Mouse (Mus musculus) brain, embryonic 14.5 days (tissue): Measurements from ENCODE around the gene Acacb. TPM values are rescaled to one million over a fixed set of nuclear protein-coding genes. Genes with fewer than 3 reads are reported as not detected.

Experiments used
- DNase-seq: peaks from one replicate; pipeline ENCODE4 v3.0.0-alpha.2; 2011; ENCODE audit warnings: low read depth
- CTCF ChIP-seq: fragments of 200-500 bp; IDR thresholded peaks from 2 replicates; pipeline ENCODE4 v1.5.1; 2012; ENCODE audit warnings: inconsistent platforms, mild to moderate bottlenecking, moderate library complexity, borderline replicate concordance; ENCODE audit not compliant: insufficient read depth, insufficient read length; ENCODE audit errors: extremely low read depth
- POLR2A ChIP-seq: fragments of 200-500 bp; IDR thresholded peaks from 2 replicates; pipeline ENCODE4 v1.6.1; 2012; ENCODE audit warnings: mild to moderate bottlenecking, inconsistent platforms, borderline replicate concordance; ENCODE audit not compliant: poor library complexity, insufficient read depth, insufficient read length, severe bottlenecking; ENCODE audit errors: extremely low read depth
- polyA plus RNA-seq: library from polyadenylated mRNA; depleted of rRNA; stranded (reverse); fragments of >200 nt; gene quantifications from 2 replicates; pipeline ENCODE4 v1.2.3, GENCODE M21; 2012

Gene Acacb
- polyA plus RNA-seq, 1 experiment: 5.3 TPM

DNA sequence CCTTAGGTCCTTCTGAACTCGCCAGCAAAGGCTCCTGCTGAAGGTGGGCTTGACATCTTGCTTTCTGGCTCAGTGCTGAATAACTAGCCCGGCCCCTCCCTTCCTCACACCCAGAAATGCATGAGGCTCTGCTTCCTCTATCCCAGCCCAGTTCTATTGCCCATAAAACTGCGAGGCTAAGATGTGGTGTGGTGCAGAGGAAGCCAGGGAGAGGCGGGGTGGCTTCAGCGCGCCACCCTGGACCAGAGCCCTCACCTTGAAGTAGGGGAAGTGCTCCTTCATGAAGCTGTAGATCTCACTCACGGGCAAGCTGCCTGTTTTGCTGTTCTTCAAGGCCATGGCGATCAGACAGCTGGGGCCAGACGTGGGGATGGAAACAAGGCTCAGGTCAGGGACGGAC lies 113.2 kb downstream of the Acacb start:
- TF ChIP-seq CTCF (no peak), POLR2A (no peak)
- no peak for DNase-seq

DNA sequence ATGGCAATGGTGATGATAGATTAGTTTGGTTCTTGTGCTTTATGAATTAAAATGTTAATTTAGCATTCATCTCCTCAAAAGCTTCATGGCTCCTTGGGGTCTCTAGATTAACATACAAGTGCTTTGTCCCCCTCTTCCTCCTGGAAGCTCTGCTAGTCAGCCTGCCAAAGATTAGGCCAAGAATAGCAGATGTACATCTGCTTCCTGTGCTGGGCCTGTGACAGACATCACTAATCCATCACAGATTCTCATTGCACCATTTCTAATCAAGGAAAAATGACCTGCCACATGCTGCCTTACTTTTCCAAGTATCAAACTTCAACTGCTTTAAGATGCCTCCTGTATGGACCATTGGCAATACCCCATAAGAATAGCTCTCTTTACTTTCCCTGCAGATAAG lies 115.2 kb downstream of the Acacb start:
- DNase-seq: no peak
- no peak for TF ChIP-seq POLR2A
- TF ChIP-seq CTCF: no peak

DNA sequence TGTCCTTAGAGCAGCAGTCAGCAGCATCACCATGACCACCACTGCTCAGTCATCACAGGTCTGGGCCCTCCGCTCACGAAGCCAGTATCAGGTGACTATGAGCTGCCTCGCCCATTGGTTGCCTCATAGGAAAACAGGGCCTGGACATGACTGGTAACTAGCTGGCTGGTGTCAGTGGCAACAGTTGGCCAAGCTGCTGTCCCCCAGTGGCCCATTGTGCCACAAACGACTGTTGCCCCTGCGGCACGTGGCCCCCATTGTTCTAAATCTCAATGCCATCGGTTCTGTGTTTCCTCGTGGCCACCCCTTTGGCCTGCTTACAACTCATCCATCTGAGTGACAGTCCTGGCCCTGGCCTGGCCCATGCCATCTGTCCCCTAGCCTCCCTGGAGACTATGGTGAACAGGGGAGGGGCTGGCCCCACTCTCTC lies 117.7 kb downstream of the Acacb start:
- peak; percentile 71 for DNase-seq
- TF ChIP-seq POLR2A (no peak), CTCF (no peak)

DNA sequence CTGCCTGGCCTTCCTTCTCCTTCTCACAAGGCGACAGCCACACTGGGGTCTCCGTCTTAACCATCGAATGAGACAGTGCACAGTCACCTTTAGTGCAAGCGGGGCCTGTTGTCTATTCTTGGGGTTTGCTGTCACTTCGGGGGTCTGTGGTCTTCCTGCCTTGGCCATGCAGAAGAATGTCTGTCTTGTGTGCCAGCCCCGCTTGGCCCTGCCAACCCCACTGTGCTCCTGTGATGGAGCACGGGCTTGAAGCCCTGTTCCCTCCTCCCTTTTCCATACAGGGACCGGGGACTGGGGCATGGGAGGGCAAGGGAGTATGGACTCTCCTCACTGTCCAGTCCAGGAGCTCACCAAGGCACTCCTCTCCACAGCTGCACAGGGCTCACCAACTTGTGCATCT lies 118.5 kb downstream of the Acacb start:
- DNase-seq: no peak
- TF ChIP-seq POLR2A (no peak), CTCF (no peak)

DNA sequence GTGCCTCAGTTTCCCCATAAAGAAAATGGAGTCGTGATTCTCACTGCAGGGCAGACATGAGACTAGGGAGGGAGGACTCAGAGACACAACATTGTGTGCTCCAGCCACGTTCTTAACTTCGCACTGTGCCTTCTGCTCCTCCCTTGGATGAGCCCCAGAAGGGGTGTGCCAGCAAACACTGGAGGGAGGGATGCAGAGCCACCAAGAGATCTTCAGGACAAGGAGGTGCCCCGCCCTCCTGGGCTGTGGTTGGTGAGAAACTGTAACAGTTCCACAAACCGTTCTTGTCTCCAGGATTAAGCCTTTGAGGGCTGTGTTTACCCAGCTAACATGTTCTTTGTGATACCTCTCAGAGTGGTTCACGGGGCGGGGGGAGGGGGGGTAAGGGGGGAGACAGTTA lies 122.3 kb downstream of the Acacb start:
- DNase-seq: peak; percentile 77
- no peak for TF ChIP-seq POLR2A

DNA sequence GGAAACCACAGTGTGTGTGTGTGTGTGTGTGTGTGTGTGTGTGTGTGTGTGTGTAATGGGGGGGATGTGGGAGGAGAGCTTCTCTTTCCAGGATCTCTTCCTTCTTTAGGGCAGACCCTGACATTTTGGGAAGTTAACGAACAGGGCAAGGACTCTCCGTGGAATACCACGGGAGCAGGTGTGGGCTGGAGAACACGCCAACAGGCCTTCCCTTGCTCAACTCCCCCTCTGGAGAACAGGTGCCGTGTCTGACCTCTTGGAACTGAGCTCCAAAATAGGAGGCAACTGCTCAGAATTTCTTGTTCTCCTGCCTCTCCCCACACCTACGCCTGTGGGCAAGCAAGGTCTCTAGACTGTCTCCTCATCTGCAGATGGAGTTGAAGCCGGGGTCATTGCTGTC lies 123.2 kb downstream of the Acacb start:
- TF ChIP-seq CTCF: no peak
- no peak for TF ChIP-seq POLR2A
- no peak for DNase-seq

DNA sequence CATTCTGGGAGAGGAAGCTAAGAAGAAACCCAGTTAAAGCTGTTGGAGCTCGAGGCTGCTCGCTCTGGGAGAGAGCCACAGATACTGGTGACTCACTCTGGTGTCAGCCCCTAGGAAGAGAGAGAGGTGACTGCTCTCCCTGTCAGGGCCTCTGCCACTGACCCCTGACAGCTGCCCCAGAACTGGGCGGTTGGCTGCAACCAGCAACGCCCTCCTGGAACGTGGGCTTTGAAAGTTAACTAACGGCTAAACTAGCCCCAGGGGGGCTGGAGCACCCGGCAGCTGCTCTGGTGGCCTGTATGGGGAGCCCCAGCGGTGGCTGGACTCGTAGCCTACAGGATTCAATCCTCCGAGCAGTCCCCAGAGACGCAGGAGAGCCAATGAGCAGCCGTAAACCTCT lies 123.6 kb downstream of the Acacb start:
- TF ChIP-seq CTCF (no peak), POLR2A (no peak)
- no peak for DNase-seq

DNA sequence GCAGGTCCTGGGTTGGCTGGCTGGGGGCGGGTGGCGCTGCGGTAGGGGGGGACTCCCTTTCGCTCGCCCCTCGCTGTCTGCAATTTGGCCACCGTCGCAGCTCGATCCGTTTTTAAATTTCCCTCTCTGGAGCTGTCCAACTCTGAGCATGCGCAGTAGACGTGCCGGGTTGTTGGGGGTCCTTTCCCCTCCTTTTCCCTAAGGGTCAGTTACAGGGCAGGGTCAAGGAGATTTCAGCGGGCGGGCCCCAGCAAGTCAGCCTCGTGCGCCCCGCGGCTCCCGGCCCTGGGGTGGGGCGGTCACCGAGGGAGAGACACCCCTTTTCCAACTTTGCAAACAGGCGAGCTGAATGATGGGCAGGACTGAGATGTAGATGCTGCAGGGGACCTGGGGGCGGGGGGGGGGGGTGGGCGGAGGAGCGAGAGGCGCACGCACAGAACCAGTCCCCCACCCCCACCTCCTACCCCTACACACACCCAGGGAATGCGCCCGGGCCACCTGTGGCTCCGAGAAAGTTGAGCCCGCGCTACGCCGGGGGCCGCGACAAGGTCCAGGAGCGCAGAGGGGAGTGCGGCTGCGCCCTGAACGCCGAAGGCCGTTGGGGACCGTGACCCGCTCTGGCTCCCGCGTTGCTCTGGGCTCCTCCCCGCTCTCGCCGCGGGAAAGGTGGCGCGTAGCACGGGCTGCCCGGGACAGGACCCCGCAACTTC lies 127.5 kb downstream of the Acacb start, which contains the start of gene Foxn4:
Foxn4 (minus strand) TSS at position 115 of the 710 bp plus-strand sequence.
- DNase-seq: peak; percentile 41
- TF ChIP-seq CTCF (no peak), POLR2A (no peak)

DNA sequence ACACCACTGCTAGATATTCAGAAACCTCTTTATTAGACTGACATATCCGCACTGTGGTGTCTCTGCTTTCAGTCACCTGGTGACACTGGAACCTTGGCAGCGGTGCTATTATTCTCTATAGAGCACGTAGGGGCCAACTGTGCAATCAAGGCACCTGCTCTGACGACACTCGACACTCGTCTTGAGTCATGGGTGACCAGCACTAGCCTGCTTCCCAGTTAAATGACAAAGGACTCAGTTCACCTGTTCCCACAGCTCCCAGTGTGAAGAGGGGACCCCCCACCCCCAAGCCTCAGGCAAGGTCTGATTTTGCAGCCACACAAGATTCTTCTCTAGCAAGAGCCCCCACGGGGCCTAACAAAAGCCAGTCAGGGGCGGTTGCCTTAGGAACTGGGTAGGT lies 129.0 kb downstream of the Acacb start:
- TF ChIP-seq POLR2A (no peak), CTCF (no peak)
- no peak for DNase-seq

DNA sequence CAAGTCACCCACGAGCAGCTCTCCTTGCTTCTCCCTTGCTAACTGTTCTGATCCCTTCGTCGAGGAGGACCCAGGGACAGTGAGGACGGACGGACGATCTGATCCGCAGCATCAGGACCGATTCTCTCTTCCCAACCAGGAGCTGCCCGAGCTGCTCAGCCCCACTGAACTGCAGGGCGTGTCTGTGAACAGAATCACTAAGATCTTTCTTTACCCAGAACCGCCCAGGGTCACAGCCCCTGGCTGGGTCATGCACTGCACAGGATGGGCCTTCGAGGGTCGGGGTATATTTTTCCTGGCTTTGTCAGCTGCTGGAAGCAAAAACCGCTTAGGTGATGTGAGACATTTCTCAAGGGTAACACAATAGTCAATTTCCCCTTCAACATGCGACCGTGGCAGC lies 129.7 kb downstream of the Acacb start:
- TF ChIP-seq CTCF (no peak), POLR2A (no peak)
- DNase-seq: no peak

DNA sequence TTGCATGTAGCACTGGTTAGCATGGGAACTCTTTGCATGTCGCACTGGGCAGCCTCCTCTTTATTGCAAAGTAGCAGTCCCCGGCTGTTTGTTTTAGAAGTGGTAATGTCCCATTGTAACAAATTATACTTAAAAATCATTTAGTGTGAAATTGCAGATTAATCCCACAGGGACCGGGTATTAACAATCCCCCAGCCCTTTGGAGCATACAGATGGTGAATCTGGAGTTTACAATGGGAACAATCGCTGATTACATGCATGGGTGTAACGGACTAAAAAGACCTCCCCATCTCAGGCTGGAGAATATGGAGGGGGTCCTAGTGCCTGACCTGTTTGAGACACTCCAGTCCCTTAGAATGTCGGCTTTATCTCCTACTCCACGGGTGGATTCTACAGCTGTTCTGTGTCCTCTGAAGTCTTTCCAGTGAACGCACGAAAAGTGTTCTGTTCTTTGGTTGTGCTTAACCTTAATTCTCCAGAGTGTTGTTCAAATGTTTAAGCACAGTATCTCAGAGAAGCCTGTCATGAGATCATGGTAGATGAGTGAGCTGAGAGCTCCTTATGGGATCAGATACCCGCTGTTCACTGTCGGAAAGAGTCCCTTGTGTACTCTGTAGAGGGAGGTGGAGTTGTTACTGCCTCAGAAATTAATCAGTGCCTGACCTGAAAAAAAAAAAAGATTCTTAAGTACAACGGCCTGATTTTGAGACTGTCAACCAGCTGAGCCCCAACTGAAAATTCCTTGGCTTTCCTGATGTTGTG lies 133.2 kb downstream of the Acacb start:
- no peak for TF ChIP-seq POLR2A
- DNase-seq: peak; percentile 84

DNA sequence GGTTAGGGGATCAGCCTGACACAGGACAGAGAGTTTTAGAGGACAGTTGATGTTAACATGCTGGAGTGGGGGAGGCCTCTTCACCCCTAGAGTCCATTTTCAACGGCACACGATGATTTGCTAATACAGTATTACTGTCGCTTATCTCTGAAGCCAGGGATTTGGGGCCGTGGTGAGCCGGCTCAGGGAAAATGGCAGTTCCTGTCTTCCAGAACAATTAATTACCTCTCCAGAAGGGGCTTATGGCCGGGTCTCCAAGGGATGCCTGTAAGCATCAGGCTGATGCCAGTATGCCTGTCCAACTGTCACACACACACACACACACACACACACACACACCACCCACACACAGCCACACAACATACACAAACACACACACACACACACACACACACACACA lies 136.0 kb downstream of the Acacb start:
- TF ChIP-seq CTCF (no peak), POLR2A (no peak)
- peak; percentile 68 for DNase-seq
